Mouse (Mus musculus): Measurements from ENCODE around the gene Col28a1.

DNA sequence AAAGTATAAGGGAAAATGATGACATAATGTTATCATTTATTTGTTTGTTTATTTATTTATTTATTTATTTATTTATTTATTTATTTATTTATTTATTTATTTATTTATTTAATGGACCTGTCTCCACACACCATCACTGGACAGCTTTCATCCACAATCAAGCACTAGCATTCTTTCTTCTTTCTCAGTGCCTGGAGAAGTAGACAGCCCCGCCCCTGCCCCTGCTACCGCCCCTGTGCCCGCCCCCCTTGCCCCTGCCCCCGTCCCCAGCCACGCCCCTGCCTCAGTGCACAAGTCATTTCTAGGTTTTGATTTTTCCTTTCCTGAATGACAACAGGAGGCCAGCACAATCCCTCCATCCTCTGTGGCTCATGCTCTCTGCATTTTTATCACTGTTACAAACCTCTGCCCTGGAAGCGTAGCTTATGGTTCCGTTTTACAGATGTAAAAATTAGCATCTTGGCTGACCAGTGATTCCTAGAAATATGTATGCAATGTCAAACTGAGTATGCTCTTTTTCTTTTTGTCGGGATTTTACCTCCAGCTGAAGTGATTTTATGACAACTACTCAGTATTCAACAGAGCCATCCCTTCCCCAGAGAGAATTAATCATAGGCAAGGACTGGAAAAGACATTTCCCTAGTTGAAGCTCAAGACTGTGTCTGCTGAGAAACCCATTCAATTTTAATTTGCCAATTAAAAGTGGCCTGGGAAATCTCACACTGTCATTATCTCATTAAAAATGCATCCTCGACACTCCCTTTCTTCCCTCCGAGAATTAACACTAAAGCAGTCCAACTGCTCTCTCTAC, 39.7 kb downstream of the Col28a1 start:
- TF ChIP-seq CTCF (IDR thresholded peaks at IDR 0.05; ENCODE audit: low read depth), result no peak
- TF ChIP-seq EP300 (optimal IDR thresholded peaks at IDR 0.05), result no peak
